Mouse (Mus musculus): ENCODE measurements around the gene Galnt11. TPM values are rescaled to one million over a fixed set of nuclear protein-coding genes. Genes with fewer than 3 reads are reported as not detected.

Gene Galnt11
- total RNA-seq, 1 experiment from 2014 or later, result 33.5 TPM

- no peak for ATAC-seq (replicated peaks in 1 of 2; ENCODE audit: insufficient read depth in 1 of 2, low FRiP score in 2 of 2, low TSS enrichment in 1 of 2, low read depth in 1 of 2, poor library complexity in 2 of 2, severe bottlenecking in 2 of 2)
These were observed 24.2 kb downstream of the Galnt11 start for GRCm38 (mm10) chr5:25245806-25246472.

GRCm38 (mm10) chr5:25246473-25246865 lies 24.8 kb downstream of the Galnt11 start:
- ATAC-seq (replicated peaks in 1 of 2; ENCODE audit: insufficient read depth in 1 of 2, low FRiP score in 2 of 2, low TSS enrichment in 1 of 2, low read depth in 1 of 2, poor library complexity in 2 of 2, severe bottlenecking in 2 of 2), result no peak

- no peak for ATAC-seq (replicated peaks in 1 of 2; ENCODE audit: insufficient read depth in 1 of 2, low FRiP score in 2 of 2, low TSS enrichment in 1 of 2, low read depth in 1 of 2, poor library complexity in 2 of 2, severe bottlenecking in 2 of 2)
These were observed 25.3 kb downstream of the Galnt11 start for GRCm38 (mm10) chr5:25247036-25247435.

GRCm38 (mm10) chr5:25252423-25252822 lies 30.7 kb downstream of the Galnt11 start:
- ATAC-seq (replicated peaks in 1 of 2; ENCODE audit: insufficient read depth in 1 of 2, low FRiP score in 2 of 2, low TSS enrichment in 1 of 2, low read depth in 1 of 2, poor library complexity in 2 of 2, severe bottlenecking in 2 of 2), result no peak

GRCm38 (mm10) chr5:25252825-25253544 lies 31.3 kb downstream of the Galnt11 start:
- no peak for ATAC-seq (replicated peaks in 1 of 2; ENCODE audit: insufficient read depth in 1 of 2, low FRiP score in 2 of 2, low TSS enrichment in 1 of 2, low read depth in 1 of 2, poor library complexity in 2 of 2, severe bottlenecking in 2 of 2)

- no peak for ATAC-seq (replicated peaks in 1 of 2; ENCODE audit: insufficient read depth in 1 of 2, low FRiP score in 2 of 2, low TSS enrichment in 1 of 2, low read depth in 1 of 2, poor library complexity in 2 of 2, severe bottlenecking in 2 of 2)
These were observed 32.8 kb downstream of the Galnt11 start for GRCm38 (mm10) chr5:25254491-25254890.

GRCm38 (mm10) chr5:25256686-25257085 lies 35.0 kb downstream of the Galnt11 start:
- no peak for ATAC-seq (replicated peaks in 1 of 2; ENCODE audit: insufficient read depth in 1 of 2, low FRiP score in 2 of 2, low TSS enrichment in 1 of 2, low read depth in 1 of 2, poor library complexity in 2 of 2, severe bottlenecking in 2 of 2)

- no peak for ATAC-seq (replicated peaks in 1 of 2; ENCODE audit: insufficient read depth in 1 of 2, low FRiP score in 2 of 2, low TSS enrichment in 1 of 2, low read depth in 1 of 2, poor library complexity in 2 of 2, severe bottlenecking in 2 of 2)
These were observed 39.7 kb downstream of the Galnt11 start for GRCm38 (mm10) chr5:25261452-25261851.

- ATAC-seq (replicated peaks in 1 of 2; ENCODE audit: insufficient read depth in 1 of 2, low FRiP score in 2 of 2, low TSS enrichment in 1 of 2, low read depth in 1 of 2, poor library complexity in 2 of 2, severe bottlenecking in 2 of 2), result no peak
These were observed 40.6 kb downstream of the Galnt11 start for GRCm38 (mm10) chr5:25262266-25262665.

- peak in 1 of 2 experiments; percentile 7; a peak in 1 of 4 replicates for ATAC-seq (replicated peaks in 1 of 2; ENCODE audit: insufficient read depth in 1 of 2, low FRiP score in 2 of 2, low TSS enrichment in 1 of 2, low read depth in 1 of 2, poor library complexity in 2 of 2, severe bottlenecking in 2 of 2)
These were observed 46.7 kb downstream of the Galnt11 start for GRCm38 (mm10) chr5:25268258-25268888.

- no peak for ATAC-seq (replicated peaks in 1 of 2; ENCODE audit: insufficient read depth in 1 of 2, low FRiP score in 2 of 2, low TSS enrichment in 1 of 2, low read depth in 1 of 2, poor library complexity in 2 of 2, severe bottlenecking in 2 of 2)
These were observed 53.9 kb downstream of the Galnt11 start for GRCm38 (mm10) chr5:25275629-25276028.

- ATAC-seq (replicated peaks in 1 of 2; ENCODE audit: insufficient read depth in 1 of 2, low FRiP score in 2 of 2, low TSS enrichment in 1 of 2, low read depth in 1 of 2, poor library complexity in 2 of 2, severe bottlenecking in 2 of 2), result no peak
These were observed 54.7 kb downstream of the Galnt11 start for GRCm38 (mm10) chr5:25276365-25276764.

- ATAC-seq (replicated peaks in 1 of 2; ENCODE audit: insufficient read depth in 1 of 2, low FRiP score in 2 of 2, low TSS enrichment in 1 of 2, low read depth in 1 of 2, poor library complexity in 2 of 2, severe bottlenecking in 2 of 2), result no peak
These were observed 62.3 kb downstream of the Galnt11 start for GRCm38 (mm10) chr5:25283988-25284387.

GRCm38 (mm10) chr5:25296830-25297229 lies 75.1 kb downstream of the Galnt11 start:
- no peak for ATAC-seq (replicated peaks in 1 of 2; ENCODE audit: insufficient read depth in 1 of 2, low FRiP score in 2 of 2, low TSS enrichment in 1 of 2, low read depth in 1 of 2, poor library complexity in 2 of 2, severe bottlenecking in 2 of 2)

- no peak for ATAC-seq (replicated peaks in 1 of 2; ENCODE audit: insufficient read depth in 1 of 2, low FRiP score in 2 of 2, low TSS enrichment in 1 of 2, low read depth in 1 of 2, poor library complexity in 2 of 2, severe bottlenecking in 2 of 2)
These were observed 88.5 kb downstream of the Galnt11 start for GRCm38 (mm10) chr5:25310226-25310625.

- no peak for ATAC-seq (replicated peaks in 1 of 2; ENCODE audit: insufficient read depth in 1 of 2, low FRiP score in 2 of 2, low TSS enrichment in 1 of 2, low read depth in 1 of 2, poor library complexity in 2 of 2, severe bottlenecking in 2 of 2)
These were observed 92.2 kb downstream of the Galnt11 start for GRCm38 (mm10) chr5:25313881-25314280.

Measured in hematopoietic stem cell, adult 5-6 weeks (primary cell).